Mouse (Mus musculus) hindbrain, embryonic 15.5 days (tissue): ENCODE results near the gene Prdx5. TPM values are rescaled to one million over a fixed set of nuclear protein-coding genes. Genes with fewer than 3 reads are reported as not detected.

Experiments used
- ATAC-seq: fragments of 200-750 bp; cut with Nextera tagmentation; 2 replicates; pipeline ENCODE4 v1.8.0; 2017; ENCODE audit warnings: low read depth, moderate number of reproducible peaks, moderate TSS enrichment; ENCODE audit not compliant: low FRiP score
- H3K27ac ChIP-seq: fragments of 300-500 bp; sonication (generic); replicated peaks from 2 replicates; pipeline ENCODE4 v1.5.1; 2015; ENCODE audit warnings: mild to moderate bottlenecking, inconsistent platforms
- H3K27me3 ChIP-seq: fragments of 300-500 bp; sonication (generic); 2 replicates; pipeline ENCODE4 v1.6.1; 2015; ENCODE audit warnings: control low read depth, inconsistent platforms
- H3K36me3 ChIP-seq: fragments of 300-500 bp; sonication (generic); 2 replicates; pipeline ENCODE4 v1.6.1; 2015; ENCODE audit warnings: control low read depth, inconsistent platforms
- H3K4me1 ChIP-seq: fragments of 300-500 bp; sonication (generic); replicated peaks from 2 replicates; pipeline ENCODE4 v1.6.1; 2015; ENCODE audit warnings: control low read depth, inconsistent platforms
- H3K4me2 ChIP-seq: fragments of 300-500 bp; sonication (generic); 2 replicates; pipeline ENCODE4 v1.6.1; 2015; ENCODE audit warnings: moderate library complexity, mild to moderate bottlenecking, inconsistent platforms
- H3K4me3 ChIP-seq: fragments of 300-500 bp; sonication (generic); 2 replicates; pipeline ENCODE4 v1.5.1; 2015; ENCODE audit warnings: mild to moderate bottlenecking, inconsistent platforms
- H3K9ac ChIP-seq: fragments of 300-500 bp; sonication (generic); 2 replicates; pipeline ENCODE4 v1.6.1; 2015; ENCODE audit warnings: inconsistent platforms
- H3K9me3 ChIP-seq: fragments of 300-500 bp; sonication (generic); 2 replicates; pipeline ENCODE4 v1.6.1; 2016; ENCODE audit warnings: control low read depth, inconsistent platforms
- WGBS: fragments of 180-500 bp; shearing (Covaris S2); methylation state at CpG from one replicate; pipeline ENCODE4 v1.1.7; 2015; 5-methylcytosine and 5-hydroxymethylcytosine counted together
- polyA plus RNA-seq: library from polyadenylated mRNA; unstranded; fragments of >200 nt; fragmentation: Nextera tagmentation; extraction: Ambion mirVana; gene quantifications from 2 replicates; pipeline ENCODE4 v1.2.1, GENCODE M21; 2015

Gene Prdx5
- polyA plus RNA-seq, 1 experiment from 2014 or later, result 392 TPM

GRCm38 (mm10) chr19:6922901-6923735 lies 13.2 kb upstream of the Prdx5 start:
- WGBS, result 54% methylated on average over 6 of the region's 6 CpGs
- Histone ChIP-seq H3K4me1 (peaks cover 53% of the 10 kb centered on the region), H3K27me3 (peaks cover 51% of the 10 kb centered on the region), H3K9ac (no peak overlapping the region), H3K27ac (no peak overlapping the region), H3K9me3 (no peaks in the 10 kb centered on the region), H3K4me3 (peak overlapping the region; percentile 74; the same call in 1 of the 2 replicates), H3K36me3 (no peaks in the 10 kb centered on the region), H3K4me2 (peak overlapping the region; percentile 91)
- no peak for ATAC-seq

GRCm38 (mm10) chr19:6921647-6922567 lies 12.0 kb upstream of the Prdx5 start, which contains the start of gene Esrra:
Esrra (minus strand) TSS chr19:6921813.
- Histone ChIP-seq H3K27me3 (peaks cover 39% of the 10 kb centered on the region), H3K9ac (peak within 1 kb of the TSS; percentile 79), H3K27ac (peak within 1 kb of the TSS; percentile 86), H3K4me1 (peaks cover 52% of the 10 kb centered on the region), H3K4me3 (peak within 1 kb of the TSS; percentile 74), H3K9me3 (no peaks in the 10 kb centered on the region), H3K36me3 (no peaks in the 10 kb centered on the region), H3K4me2 (peak within 1 kb of the TSS; percentile 91)
- ATAC-seq, result peak; percentile 96
- WGBS, result under 1% methylated on average over 54 of the region's 66 CpGs

GRCm38 (mm10) chr19:6920741-6921636 lies 11.1 kb upstream of the Prdx5 start:
- Histone ChIP-seq H3K36me3 (no peaks in the 10 kb centered on the region), H3K27ac (peak overlapping the region; percentile 86), H3K4me1 (peaks cover 46% of the 10 kb centered on the region), H3K9me3 (no peaks in the 10 kb centered on the region), H3K27me3 (peaks cover 30% of the 10 kb centered on the region), H3K4me3 (peak overlapping the region; percentile 74), H3K9ac (peak overlapping the region; percentile 79), H3K4me2 (peak overlapping the region; percentile 91)
- peak; percentile 5; the same call in 1 of the 2 replicates for ATAC-seq
- WGBS, result under 1% methylated on average over 45 of the region's 48 CpGs

GRCm38 (mm10) chr19:6919876-6920740 lies 10.2 kb upstream of the Prdx5 start:
- ATAC-seq, result no peak
- Histone ChIP-seq H3K4me3 (peak overlapping the region; percentile 74), H3K27me3 (peaks cover 21% of the 10 kb centered on the region), H3K9me3 (no peaks in the 10 kb centered on the region), H3K4me2 (peak overlapping the region; percentile 91), H3K36me3 (no peaks in the 10 kb centered on the region), H3K9ac (peak overlapping the region; percentile 79), H3K27ac (peak overlapping the region; percentile 86; the same call in 1 of the 2 replicates), H3K4me1 (peaks cover 38% of the 10 kb centered on the region)
- 39% methylated on average over 8 of the region's 8 CpGs for WGBS

GRCm38 (mm10) chr19:6919431-6919830 lies 9.5 kb upstream of the Prdx5 start:
- Histone ChIP-seq H3K4me2 (peak overlapping the region; percentile 91; the same call in 1 of the 2 replicates), H3K27ac (no peak overlapping the region), H3K27me3 (peaks cover 15% of the 10 kb centered on the region), H3K4me3 (0 out of 2 replicates have a peak overlapping the region, but pooled peaks have one; percentile 74), H3K4me1 (peaks cover 32% of the 10 kb centered on the region), H3K9me3 (no peaks in the 10 kb centered on the region), H3K9ac (peak overlapping the region; percentile 79; the same call in 1 of the 2 replicates), H3K36me3 (no peaks in the 10 kb centered on the region)
- ATAC-seq, result no peak

- Histone ChIP-seq H3K36me3 (peaks cover 6% of the 10 kb centered on the region; the same call in 1 of the 2 replicates), H3K27ac (no peak overlapping the region), H3K9ac (no peak overlapping the region), H3K9me3 (no peaks in the 10 kb centered on the region), H3K4me2 (no peak overlapping the region), H3K27me3 (peaks cover 5% of the 10 kb centered on the region), H3K4me3 (no peak overlapping the region), H3K4me1 (peaks cover 32% of the 10 kb centered on the region)
- ATAC-seq, result no peak
- WGBS, result 92% methylated on average over 4 of the region's 4 CpGs
Measured at GRCm38 (mm10) chr19:6918321-6918720, 8.4 kb upstream of the Prdx5 start.

GRCm38 (mm10) chr19:6916496-6916895 lies 6.6 kb upstream of the Prdx5 start:
- H3K9ac ChIP-seq, result no peak overlapping the region
- peaks cover 26% of the 10 kb centered on the region for H3K4me1 ChIP-seq
- no peak for ATAC-seq
- H3K36me3 ChIP-seq, result peaks cover 25% of the 10 kb centered on the region
- H3K27me3 ChIP-seq, result no peaks in the 10 kb centered on the region
- H3K4me2 ChIP-seq, result no peak overlapping the region
- WGBS, result 89% methylated on average over 4 of the region's 4 CpGs
- no peaks in the 10 kb centered on the region for H3K9me3 ChIP-seq
- no peak overlapping the region for H3K4me3 ChIP-seq
- no peak overlapping the region for H3K27ac ChIP-seq

- Histone ChIP-seq H3K4me2 (no peak overlapping the region), H3K9ac (no peak overlapping the region), H3K36me3 (peaks cover 27% of the 10 kb centered on the region), H3K27me3 (no peaks in the 10 kb centered on the region), H3K4me1 (peaks cover 27% of the 10 kb centered on the region), H3K9me3 (no peaks in the 10 kb centered on the region), H3K4me3 (no peak overlapping the region), H3K27ac (no peak overlapping the region)
- WGBS, result 89% methylated on average over 4 of the region's 4 CpGs
- ATAC-seq, result no peak
Measured at GRCm38 (mm10) chr19:6915276-6915675, 5.4 kb upstream of the Prdx5 start.

GRCm38 (mm10) chr19:6914540-6914939 lies 4.6 kb upstream of the Prdx5 start:
- Histone ChIP-seq H3K9ac (no peak overlapping the region), H3K27me3 (no peaks in the 10 kb centered on the region), H3K4me2 (no peak overlapping the region), H3K27ac (no peak overlapping the region), H3K4me3 (no peak overlapping the region), H3K36me3 (peaks cover 27% of the 10 kb centered on the region), H3K4me1 (peaks cover 20% of the 10 kb centered on the region), H3K9me3 (no peaks in the 10 kb centered on the region)
- no peak for ATAC-seq
- 93% methylated on average over 9 of the region's 9 CpGs for WGBS

- 75% methylated on average over 11 of the region's 11 CpGs for WGBS
- Histone ChIP-seq H3K9ac (no peak overlapping the region), H3K4me3 (no peak overlapping the region), H3K36me3 (peaks cover 27% of the 10 kb centered on the region), H3K4me1 (peaks cover 14% of the 10 kb centered on the region), H3K4me2 (no peak overlapping the region), H3K27ac (no peak overlapping the region), H3K9me3 (no peaks in the 10 kb centered on the region), H3K27me3 (no peaks in the 10 kb centered on the region)
- no peak for ATAC-seq
Measured at GRCm38 (mm10) chr19:6913991-6914390, 4.1 kb upstream of the Prdx5 start.
